ENCODE assay signal across 9 mouse cellular contexts in the genomic region with DNA sequence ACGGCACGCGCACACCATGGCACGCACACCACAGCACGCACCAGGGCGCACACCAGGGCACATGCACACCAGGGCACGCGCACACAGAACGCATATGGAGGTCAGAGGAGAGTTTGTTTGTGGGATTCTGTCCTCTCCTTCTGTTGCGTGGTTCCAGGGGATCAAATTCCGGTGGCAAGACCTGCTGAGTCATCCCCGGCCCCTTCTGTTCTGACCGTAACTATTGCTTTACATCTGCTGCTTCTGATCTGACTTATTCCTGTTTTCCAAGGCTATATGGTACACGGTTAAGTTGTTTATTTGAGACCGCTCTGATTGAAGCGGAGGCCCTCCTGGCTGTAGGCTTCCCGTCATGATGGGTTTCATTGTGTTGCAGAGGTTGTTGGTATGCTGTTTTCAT. TPM values are rescaled to one million over a fixed set of nuclear protein-coding genes. Genes with fewer than 3 reads are reported as not detected.
DNase-seq lines count a peak whose midpoint lies in the region; ATAC-seq and TF ChIP-seq lines count a peak whose summit lies in the region.
"Had no signal": no experiment of that assay in that cellular context is flagged by ENCODE, and none has a peak within 500 bp of the region (broad histone marks: within the 10 kb centered on the region; RNA-seq: fewer than 3 reads in every experiment).

No protein-coding gene starts in this region.

- H3K27me3 ChIP-seq in heart, embryonic 15.5 days: no peaks in the 10 kb centered on the region
- H3K27me3 ChIP-seq in E14TG2a.4 (ENCODE audit: insufficient read depth, low read length): no peaks in the 10 kb centered on the region
- no peaks in the 10 kb centered on the region for H3K27me3 ChIP-seq in embryonic facial prominence, embryonic 10.5 days (replicated peaks; ENCODE audit: low read depth, poor library complexity, severe bottlenecking)
- no peaks in the 10 kb centered on the region for H3K27me3 ChIP-seq in limb, embryonic 10.5 days (ENCODE audit: low read depth, poor library complexity, severe bottlenecking)

- no peak for TF ChIP-seq CTCF in E14TG2a.4 (conservative IDR thresholded peaks at IDR 0.05; ENCODE audit: low read length)

- ATAC-seq in heart, embryonic 15.5 days (replicated peaks; ENCODE audit: insufficient number of reproducible peaks, insufficient read depth, low FRiP score, low read depth): no peak
- no peak for ATAC-seq in frontal cortex, adult (ENCODE audit: low TSS enrichment)

- intact Hi-C loops in heart, postnatal 10 days (cut with DNase I): no loop called here

- H3K9ac ChIP-seq in heart, embryonic 15.5 days: no peak overlapping the region

- no peaks in the 10 kb centered on the region; the same call in 1 of the 2 replicates for H3K36me3 ChIP-seq in heart, embryonic 15.5 days
- H3K36me3 ChIP-seq in E14TG2a.4 (ENCODE audit: insufficient read depth, low read length): no peaks in the 10 kb centered on the region
- H3K36me3 ChIP-seq in embryonic facial prominence, embryonic 10.5 days (replicated peaks): no peaks in the 10 kb centered on the region
- no peaks in the 10 kb centered on the region for H3K36me3 ChIP-seq in limb, embryonic 10.5 days

- DNase-seq in heart, postnatal 10 days: no peak
- no peak for DNase-seq in embryonic facial prominence, embryonic 10.5 days (ENCODE audit: low spot score)
- DNase-seq in limb, embryonic 10.5 days (ENCODE audit: low spot score): no peak
- DNase-seq in urinary bladder, adult 18-20 months (ENCODE audit: low spot score in 2 of 2): no peak
- no peak for DNase-seq in adrenal gland, adult (ENCODE audit: inconsistent age in 2 of 2, low spot score in 1 of 2)
- DNase-seq: thymus, postnatal 36 days had no signal

- 70% methylated on average over 17 of the region's 17 CpGs for WGBS in heart, embryonic 15.5 days
- WGBS in embryonic facial prominence, embryonic 10.5 days: 75% methylated on average over 17 of the region's 17 CpGs
- 67% methylated on average over 17 of the region's 17 CpGs for WGBS in limb, embryonic 10.5 days

- no peak overlapping the region for H3K27ac ChIP-seq in heart, embryonic 15.5 days
- no peak overlapping the region for H3K27ac ChIP-seq in embryonic facial prominence, embryonic 10.5 days (replicated peaks)
- no peak overlapping the region for H3K27ac ChIP-seq in limb, embryonic 10.5 days

- peak overlapping the region; percentile 51 for H3K4me2 ChIP-seq in heart, embryonic 15.5 days

- peak overlapping the region; percentile 31 for H3K4me3 ChIP-seq in heart, embryonic 15.5 days
- H3K4me3 ChIP-seq in E14TG2a.4 (replicated peaks; ENCODE audit: low read length): peak overlapping the region; percentile 68
- peak overlapping the region; percentile 45 for H3K4me3 ChIP-seq in embryonic facial prominence, embryonic 10.5 days
- peak overlapping the region; percentile 38 for H3K4me3 ChIP-seq in limb, embryonic 10.5 days

- no peaks in the 10 kb centered on the region for H3K9me3 ChIP-seq in heart, embryonic 15.5 days (replicated peaks)
- H3K9me3 ChIP-seq in E14TG2a.4 (ENCODE audit: low read length): no peaks in the 10 kb centered on the region
- peaks cover 5% of the 10 kb centered on the region; the same call in 1 of the 2 replicates for H3K9me3 ChIP-seq in embryonic facial prominence, embryonic 10.5 days
- H3K9me3 ChIP-seq in limb, embryonic 10.5 days (replicated peaks): no peaks in the 10 kb centered on the region

- H3K4me1 ChIP-seq in heart, embryonic 15.5 days (replicated peaks): peaks cover 2% of the 10 kb centered on the region; the same call in 1 of the 2 replicates
- H3K4me1 ChIP-seq in E14TG2a.4 (replicated peaks; ENCODE audit: low read depth, low read length): peaks cover 17% of the 10 kb centered on the region; the same call in 1 of the 2 replicates
- no peaks in the 10 kb centered on the region for H3K4me1 ChIP-seq in embryonic facial prominence, embryonic 10.5 days
- H3K4me1 ChIP-seq in limb, embryonic 10.5 days: no peaks in the 10 kb centered on the region

RNA-seq across cellular contexts. Expression of gene Actr3b, which starts 9.2 kb away (rescaled TPM):
- polyA plus RNA-seq in heart, embryonic 15.5 days (2015; fragmentation: Nextera tagmentation; extraction: Ambion mirVana): 28.6 and 29.7 TPM in 2 replicates
- total RNA-seq in heart, postnatal 10 days (2021): 10 to 100 TPM; 18.6 to 19.5 TPM
- 5.8 and 7.2 TPM in 2 replicates for polyA plus RNA-seq in embryonic facial prominence, embryonic 10.5 days (2016; fragmentation: Nextera tagmentation; extraction: Ambion mirVana)
- 2.8 and 3.4 TPM in 2 replicates for polyA plus RNA-seq in limb, embryonic 10.5 days (2016; fragmentation: Nextera tagmentation; extraction: Ambion mirVana)
